Mouse (Mus musculus) Muller cell, postnatal 12 days (primary cell): ENCODE measurements around the gene AC140267.1.

ENCODE experiments used
- DNase-seq: peaks from one replicate; pipeline ENCODE4 v3.0.0-alpha.2; 2015; ENCODE audit errors: inconsistent ontology term

Gene AC140267.1

DNA sequence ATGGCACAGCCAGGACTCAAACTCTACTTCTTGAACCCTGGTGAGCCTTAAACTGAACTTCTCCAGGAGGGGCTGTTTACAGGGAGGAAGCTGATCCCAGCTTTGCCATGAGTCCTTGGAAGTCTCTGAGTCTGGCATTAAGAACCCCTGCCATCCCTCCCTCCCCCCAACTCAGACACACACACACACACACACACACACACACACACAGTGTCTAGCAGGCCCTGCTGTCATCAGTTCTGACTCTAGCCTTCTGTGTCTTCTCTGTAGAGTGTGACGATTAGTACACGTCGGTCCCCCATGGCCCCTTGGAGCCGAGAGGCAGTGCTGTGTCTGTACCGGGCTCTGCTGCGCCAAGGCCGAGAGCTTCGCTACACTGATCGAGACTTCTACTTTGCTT lies at the start of gene AC140267.1:
Gene AC140267.1 (plus strand): TSS at position 301 of the 400 bp plus-strand sequence.
- DNase-seq: no peak

DNA sequence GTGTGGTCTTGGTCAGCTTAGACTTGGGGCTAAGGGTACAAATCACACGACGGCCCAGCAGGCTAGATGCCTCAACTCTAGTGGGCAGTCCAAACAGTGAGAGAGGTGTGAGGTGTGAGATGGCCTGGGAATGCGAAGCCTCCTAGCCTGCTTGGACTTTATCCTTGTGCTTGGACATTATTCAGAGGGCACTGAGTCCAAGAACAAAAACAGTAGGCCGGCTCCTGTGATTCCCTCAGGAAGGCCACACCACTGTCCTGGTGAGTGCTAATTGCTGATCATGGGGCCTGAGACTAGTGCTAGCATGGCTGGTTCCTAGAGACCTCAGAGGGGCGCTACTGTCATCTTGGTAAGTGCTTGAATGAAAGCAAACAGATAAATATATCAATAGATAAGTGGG lies 46.7 kb upstream of the AC140267.1 start:
- DNase-seq: no peak

DNA sequence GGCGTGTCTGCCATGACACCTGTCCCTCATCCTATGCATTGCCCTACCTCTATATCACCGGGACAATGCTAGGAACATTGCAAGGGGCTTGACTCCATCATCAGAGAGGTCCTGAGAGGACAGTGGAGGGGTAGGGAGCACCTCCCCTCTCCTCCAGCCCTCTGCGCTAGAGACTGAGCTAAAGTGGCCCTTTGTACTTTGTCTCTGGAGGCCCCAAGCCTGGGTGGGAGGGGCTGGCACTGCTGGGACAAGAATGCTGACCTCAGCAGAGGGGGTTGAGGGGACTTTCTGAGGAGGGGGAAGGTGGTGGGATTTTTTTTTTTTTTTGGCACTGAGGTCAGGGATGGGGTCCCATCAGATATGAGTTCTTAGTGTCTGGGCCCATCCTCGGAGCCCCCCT lies 45.6 kb upstream of the AC140267.1 start:
- DNase-seq: no peak

DNA sequence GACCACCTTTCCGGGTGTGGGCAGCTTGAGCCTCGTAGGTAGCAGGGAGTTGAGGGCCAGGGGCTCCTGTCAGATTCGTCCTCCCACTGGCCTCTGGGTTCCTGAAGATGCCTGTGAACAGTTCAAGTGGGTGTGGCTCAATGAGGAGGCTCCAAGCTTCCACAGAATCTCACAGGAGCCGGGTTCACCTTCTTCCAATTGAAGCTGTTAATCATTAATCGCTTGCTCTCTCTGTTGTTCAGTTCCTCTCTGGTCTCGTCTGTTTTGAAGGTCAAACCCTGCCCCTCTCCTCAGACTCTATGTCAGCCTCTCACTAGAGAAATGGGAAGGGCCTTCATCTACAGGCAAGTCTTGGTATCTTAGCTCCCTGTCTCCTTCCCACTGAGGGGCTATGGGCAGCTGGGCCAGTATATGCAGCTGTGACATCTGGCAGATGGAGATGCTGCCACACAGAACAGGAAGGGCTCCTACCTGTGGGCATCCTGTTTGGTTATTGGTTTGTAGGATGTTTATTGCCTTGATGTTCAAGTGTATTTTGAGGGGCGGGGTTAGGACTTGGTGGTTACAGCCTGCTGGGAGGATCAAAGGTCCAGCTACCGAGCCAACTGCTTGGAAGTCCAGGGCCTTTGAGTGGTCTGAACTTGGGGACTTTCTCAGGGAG lies 43.9 kb upstream of the AC140267.1 start:
- DNase-seq: no peak

DNA sequence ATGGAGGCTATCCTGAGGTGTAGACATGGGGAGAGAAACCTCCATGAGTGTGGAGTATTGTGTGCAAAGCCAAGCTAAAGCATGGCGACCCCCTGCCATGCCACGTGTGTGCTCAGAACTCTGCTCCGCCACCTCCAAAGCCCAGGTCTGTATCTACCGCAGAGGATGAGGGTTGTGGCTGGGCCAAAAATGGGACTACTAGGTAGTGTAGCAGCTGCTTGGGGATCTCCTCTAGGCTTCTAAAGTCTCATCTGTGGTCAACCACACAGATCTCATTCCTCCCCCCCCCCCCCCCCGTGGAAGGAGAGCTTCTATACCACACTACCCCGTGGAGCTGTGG lies 43.4 kb upstream of the AC140267.1 start:
- DNase-seq: no peak

DNA sequence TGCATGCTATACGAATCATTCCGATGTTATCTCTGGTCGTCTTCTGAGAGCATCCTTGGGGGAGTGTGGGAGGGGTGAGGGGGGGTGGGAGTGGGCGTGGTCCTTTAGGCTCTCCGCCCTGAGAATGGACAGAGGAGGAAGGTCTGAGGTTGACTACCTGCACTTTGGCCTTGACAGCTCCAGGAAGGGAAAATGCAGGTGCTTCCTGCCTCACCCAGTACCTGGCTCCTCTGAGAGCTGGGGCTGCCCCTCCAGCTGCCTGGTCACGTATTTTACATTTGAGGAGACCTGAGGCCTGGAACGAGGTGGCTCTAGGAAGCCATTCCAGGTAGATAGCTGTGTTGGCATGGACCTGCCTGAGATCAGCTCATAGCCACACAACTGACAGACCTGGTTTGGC lies 42.8 kb upstream of the AC140267.1 start:
- no peak for DNase-seq

DNA sequence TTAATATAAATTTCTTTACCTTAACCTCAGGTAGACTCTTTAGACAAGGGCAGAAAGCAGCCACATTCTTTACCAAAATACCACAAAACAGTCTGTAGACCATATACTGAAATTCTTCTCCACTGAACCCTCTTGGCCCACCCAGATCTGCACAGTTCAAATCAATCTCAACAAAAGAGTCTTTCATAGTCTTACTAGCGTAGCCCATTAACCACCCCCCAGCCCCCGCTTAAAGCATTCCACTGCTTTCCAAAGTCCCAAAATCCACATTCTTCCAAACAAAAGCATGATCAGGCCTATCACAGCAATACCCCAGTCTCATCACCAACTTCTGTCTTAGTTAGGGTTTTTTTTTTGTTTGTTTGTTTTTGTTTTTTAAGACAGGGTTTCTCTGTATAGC lies 36.1 kb upstream of the AC140267.1 start:
- peak; percentile 79 for DNase-seq

DNA sequence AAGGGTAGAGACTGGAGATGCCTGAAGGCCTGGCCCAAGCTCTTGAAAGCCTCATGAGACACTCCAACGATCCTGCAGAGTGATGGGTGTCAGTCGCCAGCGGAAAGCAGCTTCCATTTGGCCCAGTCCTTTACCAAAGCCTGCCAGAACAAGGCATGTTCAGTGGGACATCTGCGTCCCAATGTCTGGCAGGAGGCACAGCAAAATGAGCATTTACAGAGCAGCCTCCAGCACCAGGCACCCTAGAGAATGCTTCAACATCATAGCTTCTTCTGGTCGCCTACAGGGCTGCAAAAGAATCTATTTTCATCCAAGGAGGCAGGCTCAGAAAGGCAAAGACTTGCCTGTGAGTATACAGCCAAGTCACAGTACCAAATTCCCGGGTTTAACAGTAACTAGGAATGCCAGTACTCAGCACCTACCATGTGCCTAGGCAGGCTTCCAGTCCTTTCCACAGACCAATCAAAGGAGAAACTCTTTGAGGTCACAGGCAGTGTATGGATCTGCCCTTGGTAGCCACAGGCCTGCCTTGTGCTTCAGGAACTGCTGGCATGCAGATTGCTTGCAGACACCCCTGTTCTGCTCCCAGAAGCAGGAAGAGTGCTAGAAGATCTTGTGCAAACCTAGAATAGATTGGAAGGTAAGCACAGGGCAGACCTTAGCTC lies 33.4 kb upstream of the AC140267.1 start:
- DNase-seq: no peak

DNA sequence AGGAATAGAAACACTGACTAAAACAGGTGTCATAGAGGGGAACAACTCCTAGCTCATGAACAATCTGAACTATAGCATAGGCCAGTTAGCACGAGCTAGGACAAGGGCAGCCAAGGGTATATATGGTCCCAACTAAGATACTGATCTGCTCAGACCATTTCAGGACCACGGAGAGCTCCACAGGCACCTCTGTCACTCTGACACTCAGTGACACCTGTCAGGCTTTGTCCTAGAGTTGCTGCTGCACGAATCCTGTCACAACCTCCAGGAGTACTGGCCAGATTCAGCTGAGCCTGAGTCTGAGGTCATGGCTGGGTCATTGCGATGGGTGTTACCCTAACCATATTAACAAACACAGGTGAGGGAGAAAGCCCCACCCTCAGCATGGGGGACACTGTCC lies 32.2 kb upstream of the AC140267.1 start:
- no peak for DNase-seq

DNA sequence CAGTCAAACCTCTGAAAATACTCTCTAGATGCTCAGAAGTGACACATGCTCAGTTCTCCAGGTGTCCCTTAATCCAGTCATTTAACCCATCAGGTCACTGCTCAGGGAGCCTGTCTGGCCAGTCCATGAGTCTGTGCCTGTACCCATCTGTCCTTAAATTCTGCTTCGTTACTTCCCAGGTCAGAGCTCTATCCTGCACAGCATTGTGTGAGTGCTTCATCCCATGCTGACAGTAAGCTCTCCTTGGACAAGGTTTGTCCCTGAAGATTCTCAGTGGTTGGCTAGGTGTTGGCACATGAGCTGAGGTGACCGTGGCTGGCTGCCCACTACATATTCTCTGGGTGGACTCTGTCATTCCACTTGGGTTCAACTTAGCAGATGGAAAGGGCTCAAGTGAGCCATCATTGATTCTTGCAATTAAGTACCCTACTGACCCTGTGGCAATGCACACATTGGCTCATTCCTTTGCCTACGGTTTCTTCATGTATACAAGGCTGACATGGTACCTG lies 29.5 kb upstream of the AC140267.1 start:
- DNase-seq: no peak

DNA sequence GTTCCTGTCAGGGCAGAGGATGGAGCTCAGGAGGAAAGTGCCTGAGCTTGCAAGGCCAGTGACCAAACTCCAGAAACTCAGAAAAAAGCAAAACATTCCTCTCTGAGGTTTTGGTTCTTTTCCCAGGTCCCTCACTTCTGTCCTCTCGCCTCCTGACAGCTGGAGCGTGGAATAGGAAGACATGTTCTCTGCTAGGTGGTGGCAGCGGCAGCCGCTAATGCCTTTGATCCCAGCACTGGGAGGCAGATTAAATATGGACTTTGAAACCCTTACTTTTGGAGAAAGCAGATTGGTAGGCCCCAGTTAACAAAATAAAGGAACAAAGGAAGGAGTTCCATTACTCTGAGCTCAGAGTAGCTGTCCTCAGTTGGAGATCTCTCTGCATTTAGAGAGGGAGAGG lies 27.2 kb upstream of the AC140267.1 start:
- peak; percentile 20 for DNase-seq

DNA sequence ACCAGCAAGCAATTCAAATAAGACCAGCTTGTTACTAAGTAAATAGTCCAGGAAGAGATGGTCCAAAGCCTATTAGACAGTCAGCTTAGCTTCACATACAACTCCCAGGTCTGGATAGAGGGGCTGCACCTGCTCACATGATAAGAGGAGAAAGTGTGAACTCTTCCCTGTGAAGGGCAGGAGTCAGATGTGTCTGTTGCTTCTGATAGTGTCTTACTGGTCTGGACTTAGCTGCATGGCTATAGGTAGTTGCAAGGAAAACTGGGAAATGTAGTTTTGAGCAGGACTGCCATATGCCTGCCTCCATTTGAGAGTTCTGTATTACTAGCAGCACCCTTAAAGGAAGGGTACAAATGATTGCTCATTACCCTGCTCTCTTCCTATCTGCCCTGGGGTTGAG lies 21.9 kb upstream of the AC140267.1 start:
- DNase-seq: no peak

DNA sequence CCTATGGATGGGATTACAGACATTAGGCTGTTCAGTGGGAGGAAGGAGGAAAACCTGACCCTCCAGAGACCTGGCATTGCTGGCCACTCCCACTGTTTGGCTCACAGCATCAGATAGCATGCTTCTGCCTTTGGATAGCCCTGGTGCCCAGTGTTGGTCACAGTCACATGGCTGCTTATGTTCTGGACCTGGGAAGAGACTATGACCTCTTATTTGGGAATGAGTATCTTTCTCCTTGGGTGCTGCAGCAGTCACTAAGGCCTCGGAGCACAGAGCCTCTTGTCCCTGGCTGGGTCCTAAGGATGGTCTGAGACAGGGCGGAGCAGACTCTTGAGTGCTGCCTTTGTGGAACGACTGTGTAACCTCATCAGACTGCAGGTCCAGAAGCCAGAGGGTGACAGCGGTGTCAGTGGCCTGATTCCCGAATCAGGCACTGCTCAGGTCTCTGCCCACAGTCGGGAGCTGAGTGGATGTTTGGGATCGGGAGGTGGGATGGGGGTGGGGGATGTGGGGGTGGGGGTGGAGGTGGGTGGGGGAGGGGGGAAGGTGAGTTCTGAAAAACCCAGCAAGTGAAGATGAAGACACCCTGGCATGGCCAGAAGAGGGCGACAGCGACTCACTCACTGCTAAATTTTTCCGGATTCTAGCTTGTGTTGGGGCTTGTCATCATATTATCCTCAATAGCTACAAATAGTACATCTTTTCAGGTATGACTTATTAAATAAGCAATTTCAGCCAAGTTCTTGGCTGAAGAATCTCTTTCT lies 19.7 kb upstream of the AC140267.1 start:
- no peak for DNase-seq

DNA sequence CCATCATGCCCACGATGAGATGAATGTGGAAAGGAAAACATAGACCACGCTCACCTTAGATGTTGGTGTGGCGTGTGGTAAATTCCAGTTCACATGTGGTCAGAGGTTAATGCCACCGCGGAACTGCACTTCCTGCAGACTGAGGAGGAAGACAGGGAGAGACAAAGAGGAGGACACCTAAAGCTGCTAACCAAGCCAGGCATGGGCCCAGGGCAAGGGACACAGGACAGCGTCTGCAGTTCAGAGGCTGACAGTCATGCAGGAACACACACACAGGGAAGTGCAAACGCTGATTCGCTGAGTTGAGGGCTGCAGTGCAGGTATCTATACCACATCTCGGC lies 19.2 kb upstream of the AC140267.1 start:
- no peak for DNase-seq

DNA sequence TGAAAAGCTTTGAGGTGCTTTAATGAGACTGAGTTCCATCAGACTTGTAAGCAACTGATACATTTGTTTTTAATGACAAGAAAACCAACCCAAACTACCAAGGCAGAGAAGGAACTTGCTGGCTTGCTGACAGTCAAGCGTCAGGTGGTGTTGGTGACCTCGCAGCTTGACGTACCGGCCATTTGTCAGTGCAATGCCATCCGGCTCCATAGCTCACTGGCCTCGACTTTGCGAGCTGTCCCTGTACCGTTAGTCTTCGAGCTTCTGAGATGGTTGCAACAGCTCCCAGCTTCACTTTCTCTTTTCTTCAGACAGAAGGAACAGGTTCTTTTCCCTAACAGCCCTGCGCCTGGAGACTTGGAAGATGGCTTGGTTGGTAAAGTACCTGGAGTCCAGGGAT lies 18.2 kb upstream of the AC140267.1 start:
- no peak for DNase-seq

DNA sequence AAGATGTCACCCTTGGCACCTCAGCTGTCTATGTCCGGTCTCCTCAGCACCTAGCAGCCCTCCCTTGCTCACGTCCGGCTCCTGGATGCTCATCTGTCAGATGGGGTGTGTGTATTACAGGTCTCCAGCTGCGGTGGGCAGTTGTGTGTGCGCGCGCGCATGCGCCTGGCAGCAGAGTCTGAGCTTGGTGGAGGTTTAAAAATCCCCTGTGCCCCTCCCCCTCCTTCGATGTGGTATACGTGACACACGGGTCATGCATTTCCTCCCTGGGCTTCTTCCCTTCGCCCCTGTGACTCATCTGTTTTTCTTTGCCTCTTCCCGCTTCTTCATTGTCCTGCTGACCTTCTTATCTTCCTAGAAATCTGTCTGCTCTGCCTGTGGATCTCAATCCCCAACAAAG lies 16.4 kb upstream of the AC140267.1 start:
- DNase-seq: peak; percentile 84

DNA sequence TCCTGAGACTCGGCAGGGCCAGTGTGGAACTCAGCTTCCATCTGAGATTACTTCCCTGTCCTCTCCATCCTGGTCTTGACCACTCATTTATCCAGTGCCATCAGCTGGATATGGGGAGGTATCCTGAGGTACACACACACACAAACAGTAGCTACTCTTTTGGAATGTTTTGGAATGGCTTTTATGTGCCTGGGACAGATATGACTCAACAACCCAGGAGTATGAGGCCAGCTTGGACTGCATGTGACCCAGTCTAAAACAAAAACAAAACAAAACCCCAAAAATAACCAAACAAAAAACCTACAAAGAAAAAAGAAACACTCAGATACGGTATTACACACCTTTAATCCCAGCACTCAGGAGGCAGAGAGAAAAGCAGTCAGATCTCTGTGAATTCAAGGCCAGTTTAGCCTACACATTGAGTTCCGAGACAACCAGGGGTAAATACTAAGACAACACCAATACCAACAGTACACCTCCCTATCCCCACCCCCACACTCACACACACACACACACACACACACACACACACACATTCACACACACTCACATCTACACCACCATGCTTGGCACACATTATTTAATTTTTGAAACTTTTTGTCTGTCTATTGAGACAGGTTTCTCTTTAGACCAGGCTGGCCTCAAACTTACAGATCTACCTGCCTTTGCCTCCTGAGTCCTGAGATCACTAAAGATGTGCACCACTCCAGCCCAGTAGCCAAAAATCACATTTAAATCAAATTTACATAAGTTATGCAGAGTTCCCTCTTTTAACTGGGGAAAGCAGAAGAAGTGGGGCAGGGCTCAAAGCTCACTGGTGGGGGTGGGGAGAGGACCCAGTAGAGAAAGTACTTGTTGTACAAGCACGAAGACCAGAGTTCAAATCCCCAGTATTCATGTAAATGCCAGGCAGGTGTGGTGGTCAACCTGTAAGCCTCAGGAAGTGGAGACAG lies 15.7 kb upstream of the AC140267.1 start:
- DNase-seq: peak; percentile 56

DNA sequence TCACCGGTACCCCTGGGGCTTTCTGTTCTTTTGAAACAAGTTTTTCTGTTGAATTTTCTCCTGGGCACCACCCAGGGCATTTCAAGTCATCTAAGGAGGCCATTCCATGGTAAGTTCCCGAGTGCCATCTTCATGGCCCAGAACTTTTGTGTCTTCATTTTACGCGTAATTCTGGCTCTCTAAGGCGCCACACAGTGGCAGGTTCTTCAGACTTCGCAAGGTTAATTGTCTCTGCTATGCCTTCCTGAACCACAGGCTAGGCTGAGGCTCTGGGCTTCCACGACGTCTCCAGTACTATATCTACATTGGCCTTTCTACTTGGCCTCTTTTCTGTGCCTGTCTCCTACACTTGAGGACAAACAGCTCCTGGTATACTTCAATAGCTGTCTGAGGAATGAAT lies 14.6 kb upstream of the AC140267.1 start:
- no peak for DNase-seq

DNA sequence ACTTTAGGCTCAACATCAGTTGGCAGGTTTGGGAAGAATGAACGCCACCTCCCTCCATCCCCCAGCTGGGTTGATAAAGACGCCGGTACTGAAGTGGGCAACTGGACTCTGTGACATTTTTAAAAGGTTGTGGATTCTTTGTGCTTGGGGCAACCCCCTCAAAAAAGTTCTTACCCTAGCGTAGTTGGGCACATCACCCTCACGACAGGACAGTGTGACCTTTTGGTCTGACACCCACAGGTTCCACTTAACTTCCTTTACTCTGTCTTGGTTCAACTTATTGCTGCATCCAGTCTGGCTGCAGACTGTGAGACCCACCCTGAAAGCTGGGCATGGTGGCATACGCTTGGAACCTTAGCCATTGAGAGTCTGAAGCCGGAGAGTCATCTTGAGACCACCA lies 11.9 kb upstream of the AC140267.1 start:
- no peak for DNase-seq

DNA sequence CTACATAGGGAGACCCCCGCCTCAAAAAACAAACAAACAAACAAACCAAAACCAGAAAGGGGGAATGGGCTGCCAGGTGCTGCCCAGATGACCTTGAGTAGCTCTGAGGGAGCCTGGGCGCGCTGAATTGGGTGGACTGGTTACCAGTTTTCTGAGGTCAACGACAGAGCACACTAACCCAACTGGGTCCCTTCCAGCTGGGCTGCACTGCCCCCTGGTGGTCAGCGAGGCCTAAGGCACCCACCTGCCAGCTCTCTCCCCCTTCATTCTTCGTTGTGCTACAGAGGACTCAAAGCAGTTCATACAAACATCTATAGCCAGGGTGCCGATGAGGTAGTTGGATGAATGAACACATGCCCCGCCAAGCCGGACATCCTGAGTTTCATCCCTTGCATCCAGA lies 10.4 kb upstream of the AC140267.1 start:
- DNase-seq: peak; percentile 74

DNA sequence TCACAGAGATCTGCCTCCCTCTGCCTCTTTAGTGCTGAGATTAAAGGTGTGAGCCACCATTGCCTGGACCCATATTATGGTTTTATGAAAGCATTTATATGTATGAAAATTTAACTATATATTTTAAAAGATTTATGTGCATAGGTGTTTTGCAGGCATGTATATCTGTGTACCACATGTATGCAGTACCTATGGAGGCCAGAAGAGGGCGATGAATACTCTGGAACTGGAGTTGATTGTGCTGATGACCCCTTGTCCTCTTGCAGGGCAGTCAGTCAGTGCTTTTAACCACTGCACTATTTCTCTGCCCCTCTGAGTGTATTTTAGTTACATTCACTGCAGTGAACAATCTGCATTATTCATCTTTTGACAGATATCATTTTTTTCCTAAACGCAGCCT lies 9.8 kb upstream of the AC140267.1 start:
- DNase-seq: no peak
